Mouse (Mus musculus) heart, embryonic 12.5 days (tissue): ENCODE measurements around the gene Elavl1. TPM values are rescaled to one million over a fixed set of nuclear protein-coding genes. Genes with fewer than 3 reads are reported as not detected.

Experiments used
- ATAC-seq: fragments of 200-750 bp; cut with Nextera tagmentation; 2 replicates; pipeline ENCODE4 v1.8.0; 2017; ENCODE audit warnings: moderate TSS enrichment, moderate library complexity; ENCODE audit not compliant: insufficient number of reproducible peaks, low FRiP score
- H3K27ac ChIP-seq: fragments of 300-500 bp; sonication (generic); 2 replicates; pipeline ENCODE4 v1.5.1; 2016; ENCODE audit warnings: mild to moderate bottlenecking, moderate library complexity; ENCODE audit not compliant: poor library complexity, severe bottlenecking
- H3K27me3 ChIP-seq: fragments of 300-500 bp; sonication (generic); replicated peaks from 2 replicates; pipeline ENCODE4 v1.6.1; 2016; ENCODE audit warnings: mild to moderate bottlenecking, moderate library complexity
- H3K36me3 ChIP-seq: fragments of 300-500 bp; sonication (generic); 2 replicates; pipeline ENCODE4 v1.6.1; 2016; ENCODE audit warnings: mild to moderate bottlenecking, moderate library complexity
- H3K4me1 ChIP-seq: fragments of 300-500 bp; sonication (generic); replicated peaks from 2 replicates; pipeline ENCODE4 v1.6.1; 2016; ENCODE audit warnings: mild to moderate bottlenecking
- H3K4me2 ChIP-seq: fragments of 300-500 bp; sonication (generic); 2 replicates; pipeline ENCODE4 v1.6.1; 2016; ENCODE audit warnings: mild to moderate bottlenecking, moderate library complexity
- H3K4me3 ChIP-seq: fragments of 300-500 bp; sonication (generic); 2 replicates; pipeline ENCODE4 v1.5.1; 2016; ENCODE audit warnings: mild to moderate bottlenecking
- H3K9ac ChIP-seq: fragments of 300-500 bp; sonication (generic); 2 replicates; pipeline ENCODE4 v1.6.1; 2016; ENCODE audit warnings: mild to moderate bottlenecking, moderate library complexity
- H3K9me3 ChIP-seq: fragments of 300-500 bp; sonication (generic); replicated peaks from 2 replicates; pipeline ENCODE4 v1.6.1; 2016; ENCODE audit warnings: mild to moderate bottlenecking, moderate library complexity
- WGBS: fragments of 180-500 bp; shearing (Covaris S2); methylation state at CpG from one replicate; pipeline ENCODE4 v1.1.7; 2016; 5-methylcytosine and 5-hydroxymethylcytosine counted together
- polyA plus RNA-seq: library from polyadenylated mRNA; unstranded; fragments of >200 nt; fragmentation: Nextera tagmentation; extraction: Ambion mirVana; gene quantifications from 2 replicates; pipeline ENCODE4 v1.2.1, GENCODE M21; 2016

Gene Elavl1
- polyA plus RNA-seq, 1 experiment from 2014 or later: 211 TPM

- Histone ChIP-seq H3K9me3 (no peaks in the 10 kb centered on the region), H3K4me1 (no peaks in the 10 kb centered on the region), H3K36me3 (peaks cover 86% of the 10 kb centered on the region), H3K4me3 (no peak overlapping the region), H3K27ac (no peak overlapping the region), H3K27me3 (no peaks in the 10 kb centered on the region), H3K4me2 (no peak overlapping the region), H3K9ac (no peak overlapping the region)
- ATAC-seq: no peak
- WGBS: 76% methylated on average over 4 of the region's 4 CpGs
These were observed 27.4 kb downstream of the Elavl1 start for GRCm38 (mm10) chr8:4297822-4298221.

- Histone ChIP-seq H3K4me3 (no peak overlapping the region), H3K27me3 (no peaks in the 10 kb centered on the region), H3K9ac (no peak overlapping the region), H3K9me3 (no peaks in the 10 kb centered on the region), H3K27ac (no peak overlapping the region), H3K4me2 (no peak overlapping the region), H3K36me3 (peaks cover 84% of the 10 kb centered on the region), H3K4me1 (no peaks in the 10 kb centered on the region)
- ATAC-seq: no peak
- 88% methylated on average over 5 of the region's 5 CpGs for whole genome bisulfite sequencing
These were observed 32.5 kb downstream of the Elavl1 start for GRCm38 (mm10) chr8:4292738-4293137.

- WGBS: 25% methylated on average over 9 of the region's 9 CpGs
- H3K4me2 ChIP-seq: peak overlapping the region; percentile 73
- H3K9me3 ChIP-seq: no peaks in the 10 kb centered on the region
- H3K4me3 ChIP-seq: peak overlapping the region; percentile 61
- peaks cover 28% of the 10 kb centered on the region for H3K36me3 ChIP-seq
- no peaks in the 10 kb centered on the region for H3K27me3 ChIP-seq
- peak; percentile 43; the same call in 1 of the 2 replicates for ATAC-seq
- H3K27ac ChIP-seq: peak overlapping the region; percentile 32; the same call in 1 of the 2 replicates
- peaks cover 9% of the 10 kb centered on the region; the same call in 1 of the 2 replicates for H3K4me1 ChIP-seq
- peak overlapping the region; percentile 75 for H3K9ac ChIP-seq
These were observed 49.1 kb downstream of the Elavl1 start for GRCm38 (mm10) chr8:4276111-4276465.

GRCm38 (mm10) chr8:4275275-4276110, 49.7 kb downstream of the Elavl1 start, which contains the start of gene Timm44:
Timm44 (minus strand) TSS chr8:4275913.
- Histone ChIP-seq H3K9ac (peak within 1 kb of the TSS; percentile 75), H3K9me3 (no peaks in the 10 kb centered on the region), H3K36me3 (peaks cover 34% of the 10 kb centered on the region), H3K4me2 (peak within 1 kb of the TSS; percentile 73), H3K27ac (peak within 1 kb of the TSS; percentile 32; the same call in 1 of the 2 replicates), H3K27me3 (no peaks in the 10 kb centered on the region), H3K4me1 (peaks cover 9% of the 10 kb centered on the region; the same call in 1 of the 2 replicates), H3K4me3 (peak within 1 kb of the TSS; percentile 61)
- ATAC-seq: peak; percentile 95
- under 1% methylated on average over 39 of the region's 39 CpGs for WGBS

- H3K36me3 ChIP-seq: peaks cover 90% of the 10 kb centered on the region
- no peaks in the 10 kb centered on the region for H3K27me3 ChIP-seq
- H3K4me3 ChIP-seq: no peak overlapping the region
- no peak overlapping the region for H3K27ac ChIP-seq
- H3K9ac ChIP-seq: no peak overlapping the region
- H3K9me3 ChIP-seq: no peaks in the 10 kb centered on the region
- H3K4me2 ChIP-seq: no peak overlapping the region
- ATAC-seq: no peak
- peaks cover 4% of the 10 kb centered on the region; the same call in 1 of the 2 replicates for H3K4me1 ChIP-seq
- 90% methylated on average over 6 of the region's 6 CpGs for WGBS
These were observed 55.6 kb downstream of the Elavl1 start for GRCm38 (mm10) chr8:4269609-4270008.

- Histone ChIP-seq H3K9ac (no peak overlapping the region), H3K4me2 (no peak overlapping the region), H3K36me3 (peaks cover 95% of the 10 kb centered on the region), H3K4me1 (no peaks in the 10 kb centered on the region), H3K27me3 (no peaks in the 10 kb centered on the region), H3K4me3 (no peak overlapping the region), H3K9me3 (no peaks in the 10 kb centered on the region), H3K27ac (no peak overlapping the region)
- WGBS: 74% methylated on average over 15 of the region's 15 CpGs
- ATAC-seq: 0 out of 2 replicates have a peak, but pooled peaks have one; percentile 51
These were observed 57.6 kb downstream of the Elavl1 start for GRCm38 (mm10) chr8:4267627-4268026.

GRCm38 (mm10) chr8:4265160-4265914, 59.9 kb downstream of the Elavl1 start:
- Histone ChIP-seq H3K4me1 (no peaks in the 10 kb centered on the region), H3K36me3 (peaks cover 97% of the 10 kb centered on the region), H3K27ac (no peak overlapping the region), H3K9me3 (no peaks in the 10 kb centered on the region), H3K9ac (no peak overlapping the region), H3K4me3 (no peak overlapping the region), H3K4me2 (no peak overlapping the region), H3K27me3 (no peaks in the 10 kb centered on the region)
- ATAC-seq: no peak
- WGBS: 87% methylated on average over 15 of the region's 15 CpGs

- no peak for ATAC-seq
- 84% methylated on average over 8 of the region's 8 CpGs for WGBS
These were observed 62.0 kb downstream of the Elavl1 start for GRCm38 (mm10) chr8:4263105-4263791.

GRCm38 (mm10) chr8:4259805-4260170, 65.4 kb downstream of the Elavl1 start:
- peak overlapping the region; percentile 92; the same call in 1 of the 2 replicates for H3K4me2 ChIP-seq
- H3K9ac ChIP-seq: peak overlapping the region; percentile 32; the same call in 1 of the 2 replicates

More at GRCm38 (mm10) chr8:4263105-4263791, 62.0 kb downstream of the Elavl1 start:
- Histone ChIP-seq H3K4me1 (peaks cover 10% of the 10 kb centered on the region), H3K4me3 (no peak overlapping the region), H3K27me3 (no peaks in the 10 kb centered on the region), H3K9me3 (no peaks in the 10 kb centered on the region), H3K4me2 (no peak overlapping the region), H3K27ac (no peak overlapping the region), H3K36me3 (peaks cover 87% of the 10 kb centered on the region), H3K9ac (no peak overlapping the region)

GRCm38 (mm10) chr8:4259125-4259804, 65.9 kb downstream of the Elavl1 start, which contains the start of gene Ctxn1:
Ctxn1 (minus strand) TSS chr8:4259274.
- peaks cover 26% of the 10 kb centered on the region for H3K4me1 ChIP-seq
- peaks cover 78% of the 10 kb centered on the region for H3K36me3 ChIP-seq
- H3K9ac ChIP-seq: peak within 1 kb of the TSS; percentile 83
- no peaks in the 10 kb centered on the region for H3K27me3 ChIP-seq
- WGBS: 7% methylated on average over 29 of the region's 33 CpGs
- peak within 1 kb of the TSS; percentile 74 for H3K4me3 ChIP-seq
- no peaks in the 10 kb centered on the region for H3K9me3 ChIP-seq
- H3K4me2 ChIP-seq: peak within 1 kb of the TSS; percentile 92
- ATAC-seq: peak; percentile 95
- peak within 1 kb of the TSS; percentile 52 for H3K27ac ChIP-seq

More at GRCm38 (mm10) chr8:4259805-4260170, 65.4 kb downstream of the Elavl1 start:
- peaks cover 78% of the 10 kb centered on the region for H3K36me3 ChIP-seq
- peaks cover 26% of the 10 kb centered on the region for H3K4me1 ChIP-seq
- no peaks in the 10 kb centered on the region for H3K9me3 ChIP-seq
- WGBS: 77% methylated on average over 4 of the region's 4 CpGs
- no peaks in the 10 kb centered on the region for H3K27me3 ChIP-seq
- no peak for ATAC-seq
- H3K4me3 ChIP-seq: no peak overlapping the region
- 0 out of 2 replicates have a peak overlapping the region, but pooled peaks have one; percentile 52 for H3K27ac ChIP-seq
